Mouse (Mus musculus) CH12.LX (cell line): Measurements from ENCODE around the gene Mtap. TPM values are rescaled to one million over a fixed set of nuclear protein-coding genes. Genes with fewer than 3 reads are reported as not detected.

ENCODE experiments used
- DNase-seq: peaks from one replicate; pipeline ENCODE4 v3.0.0-alpha.2; 2013; ENCODE audit errors: extremely low read depth
- H3K27ac ChIP-seq: 2 replicates; pipeline ENCODE4 v1.5.1; 2012; ENCODE audit warnings: low read depth, mild to moderate bottlenecking, control low read depth, moderate library complexity; ENCODE audit not compliant: insufficient read depth
- H3K27me3 ChIP-seq: replicated peaks from 2 replicates; pipeline ENCODE3; 2012; ENCODE audit warnings: inconsistent platforms
- H3K36me3 ChIP-seq, 2 experiments: replicated peaks in 1 of 2; 2 replicates each; pipeline versions ENCODE3 to v1.6.1; 2012; ENCODE audit warnings: inconsistent platforms in 1 of 2, low read length in 1 of 2, mild to moderate bottlenecking in 1 of 2, mixed read lengths in 1 of 2, moderate library complexity in 1 of 2; ENCODE audit not compliant: control insufficient read depth in 1 of 2, insufficient read depth in 1 of 2
- H3K4me1 ChIP-seq, 2 experiments: 2 replicates each; pipeline ENCODE4 v1.6.1; 2012; ENCODE audit warnings: inconsistent platforms in 1 of 2, moderate library complexity in 1 of 2; ENCODE audit not compliant: insufficient read depth in 2 of 2, control insufficient read depth in 1 of 2
- H3K4me2 ChIP-seq: 2 replicates; pipeline ENCODE4 v1.6.1; 2012; ENCODE audit warnings: low read depth, mild to moderate bottlenecking, control low read depth; ENCODE audit not compliant: poor library complexity, insufficient read depth, severe bottlenecking
- H3K4me3 ChIP-seq, 3 experiments: fragments of 150-350 bp in 1 of 3; sonication (generic) in 1 of 3; replicated peaks in 1 of 3; 2 replicates each; pipeline versions ENCODE3 to v1.5.1; 2011 to 2012; ENCODE audit warnings: low read depth in 2 of 3, low read length in 2 of 3, mild to moderate bottlenecking in 2 of 3, moderate library complexity in 2 of 3, control low read depth in 1 of 3, improper control_type of control experiment in 1 of 3, inconsistent platforms in 1 of 3, mixed read lengths in 1 of 3; ENCODE audit not compliant: poor library complexity in 1 of 3
- H3K79me2 ChIP-seq: replicated peaks from 2 replicates; pipeline ENCODE4 v1.6.1; 2012; ENCODE audit warnings: mild to moderate bottlenecking, moderate library complexity; ENCODE audit not compliant: control insufficient read depth, poor library complexity, insufficient read depth, severe bottlenecking; ENCODE audit errors: extremely low read depth
- H3K9ac ChIP-seq: 2 replicates; pipeline ENCODE4 v1.6.1; 2012; ENCODE audit warnings: low read depth, mild to moderate bottlenecking, control low read depth, moderate library complexity; ENCODE audit not compliant: insufficient read depth
- H3K9me3 ChIP-seq: replicated peaks from 2 replicates; pipeline ENCODE3; 2012; ENCODE audit warnings: low read length, inconsistent platforms, mixed read lengths
- BHLHE40 ChIP-seq: IDR thresholded peaks from 2 replicates; pipeline ENCODE4 v1.6.1; 2011; ENCODE audit warnings: mild to moderate bottlenecking, low read depth, low read length, improper control_type of control experiment
- CHD1 ChIP-seq: IDR thresholded peaks from 2 replicates; pipeline ENCODE4 v1.6.1; 2012; ENCODE audit warnings: low read depth, low read length, improper control_type of control experiment, inconsistent platforms
- CHD2 ChIP-seq: IDR thresholded peaks from 2 replicates; pipeline ENCODE4 v1.6.1; 2011; ENCODE audit warnings: low read length, improper control_type of control experiment
- E2F4 ChIP-seq: IDR thresholded peaks from 2 replicates; pipeline ENCODE4 v1.6.1; 2011; ENCODE audit warnings: low read depth, low read length, improper control_type of control experiment; ENCODE audit not compliant: insufficient replicate concordance
- ELF1 ChIP-seq: IDR thresholded peaks from 2 replicates; pipeline ENCODE4 v1.6.1; 2014; ENCODE audit warnings: low read depth, mild to moderate bottlenecking, inconsistent platforms, low read length, improper control_type of control experiment
- EP300 ChIP-seq: IDR thresholded peaks from 2 replicates; pipeline ENCODE4 v1.6.1; 2011; ENCODE audit warnings: low read length, improper control_type of control experiment
- ETS1 ChIP-seq: conservative IDR thresholded peaks from 2 replicates; pipeline ENCODE4 v1.6.1; 2012; ENCODE audit warnings: low read depth, mild to moderate bottlenecking, inconsistent platforms, low read length, improper control_type of control experiment, moderate library complexity
- GABPA ChIP-seq: IDR thresholded peaks from 2 replicates; pipeline ENCODE4 v1.6.1; 2012; ENCODE audit warnings: low read depth, low read length, improper control_type of control experiment, inconsistent platforms; ENCODE audit not compliant: insufficient replicate concordance
- JUN ChIP-seq: IDR thresholded peaks from 2 replicates; pipeline ENCODE4 v1.6.1; 2011; ENCODE audit warnings: low read depth, mild to moderate bottlenecking, low read length, improper control_type of control experiment, moderate library complexity; ENCODE audit not compliant: insufficient read depth
- JUND ChIP-seq: conservative IDR thresholded peaks from 2 replicates; pipeline ENCODE4 v1.6.1; 2011; ENCODE audit warnings: low read depth, low read length, improper control_type of control experiment
- KAT2A ChIP-seq: IDR thresholded peaks from 2 replicates; pipeline ENCODE4 v1.6.1; 2012; ENCODE audit warnings: low read length, improper control_type of control experiment, inconsistent platforms; ENCODE audit not compliant: insufficient replicate concordance
- MAX ChIP-seq: IDR thresholded peaks from 2 replicates; pipeline ENCODE4 v1.6.1; 2011; ENCODE audit warnings: low read length, improper control_type of control experiment
- MAZ ChIP-seq: IDR thresholded peaks from 2 replicates; pipeline ENCODE4 v1.6.1; 2012; ENCODE audit warnings: low read depth, mild to moderate bottlenecking, inconsistent platforms, low read length, improper control_type of control experiment, moderate library complexity
- MEF2A ChIP-seq: IDR thresholded peaks from 2 replicates; pipeline ENCODE4 v1.6.1; 2014; ENCODE audit warnings: low read depth, mild to moderate bottlenecking, inconsistent platforms, low read length, improper control_type of control experiment, borderline replicate concordance
- NELFE ChIP-seq: IDR thresholded peaks from 2 replicates; pipeline ENCODE4 v1.6.1; 2011; ENCODE audit warnings: low read depth, low read length, improper control_type of control experiment
- NRF1 ChIP-seq: IDR thresholded peaks from 2 replicates; pipeline ENCODE4 v1.6.1; 2014; ENCODE audit warnings: low read depth, mild to moderate bottlenecking, inconsistent platforms, low read length, improper control_type of control experiment, moderate library complexity
- PAX5 ChIP-seq: IDR thresholded peaks from 2 replicates; pipeline ENCODE4 v1.6.1; 2012; ENCODE audit warnings: low read length, inconsistent platforms, mixed read lengths
- POLR2AphosphoS2 ChIP-seq: IDR thresholded peaks from 2 replicates; pipeline ENCODE4 v1.6.1; 2011; ENCODE audit warnings: low read depth, low read length, improper control_type of control experiment
- SMC3 ChIP-seq: IDR thresholded peaks from 2 replicates; pipeline ENCODE4 v1.6.1; 2011; ENCODE audit warnings: low read depth, low read length, improper control_type of control experiment
- TBP ChIP-seq: conservative IDR thresholded peaks from 2 replicates; pipeline ENCODE4 v1.6.1; 2011; ENCODE audit warnings: low read depth, low read length, improper control_type of control experiment
- USF1 ChIP-seq: IDR thresholded peaks from 2 replicates; pipeline ENCODE4 v1.6.1; 2014; ENCODE audit warnings: low read depth, mild to moderate bottlenecking, inconsistent platforms, low read length, improper control_type of control experiment
- ZC3H11A ChIP-seq: IDR thresholded peaks from 2 replicates; pipeline ENCODE4 v1.6.1; 2012; ENCODE audit warnings: low read depth, mild to moderate bottlenecking, inconsistent platforms, low read length, improper control_type of control experiment
- ZKSCAN1 ChIP-seq: IDR thresholded peaks from 2 replicates; pipeline ENCODE4 v1.6.1; 2012; ENCODE audit warnings: low read depth, inconsistent platforms, low read length, improper control_type of control experiment, borderline replicate concordance
- ZMIZ1 ChIP-seq: IDR thresholded peaks from 2 replicates; pipeline ENCODE4 v1.6.1; 2012; ENCODE audit warnings: low read depth, mild to moderate bottlenecking, inconsistent platforms, low read length, improper control_type of control experiment
- ZNF384 ChIP-seq: IDR thresholded peaks from 2 replicates; pipeline ENCODE4 v1.6.1; 2012; ENCODE audit warnings: low read depth, low read length, improper control_type of control experiment, inconsistent platforms
- dilution Hi-C: fragments of 300-500 bp; cut with MboI; formaldehyde crosslinking; loops from 2 replicates; pipeline ENCODE4 v1.14.3; 2020; ENCODE audit warnings: low sequenced_read_pairs; ENCODE audit not compliant: extremely low pct_unique_long_range_greater_than_20kb, extremely low pct_ligation_motif_present
- in situ Hi-C: fragments of 300-500 bp; cut with MboI; formaldehyde crosslinking; loops from 3 replicates; pipeline ENCODE4 v1.14.3; 2019; ENCODE audit warnings: low sequenced_read_pairs, low pct_ligation_motif_present, low pct_unique_long_range_greater_than_20kb, mixed read lengths
- polyA plus RNA-seq: library from polyadenylated mRNA; unstranded; fragments of >175 nt; gene quantifications from 2 replicates; pipeline ENCODE4 v1.2.1, GENCODE M21; 2012; ENCODE audit warnings: low read depth; ENCODE audit not compliant: insufficient read length
- total RNA-seq, 2 experiments: library from RNA; depleted of rRNA; stranded (reverse); fragments of 300-350 nt in 1 of 2; fragments of >200 nt in 1 of 2; gene quantifications; 2 replicates each; pipeline ENCODE4 v1.2.3; 2012 to 2014

Mtap gene
- total and polyA plus RNA-seq, 3 experiments: not detected

DNA sequence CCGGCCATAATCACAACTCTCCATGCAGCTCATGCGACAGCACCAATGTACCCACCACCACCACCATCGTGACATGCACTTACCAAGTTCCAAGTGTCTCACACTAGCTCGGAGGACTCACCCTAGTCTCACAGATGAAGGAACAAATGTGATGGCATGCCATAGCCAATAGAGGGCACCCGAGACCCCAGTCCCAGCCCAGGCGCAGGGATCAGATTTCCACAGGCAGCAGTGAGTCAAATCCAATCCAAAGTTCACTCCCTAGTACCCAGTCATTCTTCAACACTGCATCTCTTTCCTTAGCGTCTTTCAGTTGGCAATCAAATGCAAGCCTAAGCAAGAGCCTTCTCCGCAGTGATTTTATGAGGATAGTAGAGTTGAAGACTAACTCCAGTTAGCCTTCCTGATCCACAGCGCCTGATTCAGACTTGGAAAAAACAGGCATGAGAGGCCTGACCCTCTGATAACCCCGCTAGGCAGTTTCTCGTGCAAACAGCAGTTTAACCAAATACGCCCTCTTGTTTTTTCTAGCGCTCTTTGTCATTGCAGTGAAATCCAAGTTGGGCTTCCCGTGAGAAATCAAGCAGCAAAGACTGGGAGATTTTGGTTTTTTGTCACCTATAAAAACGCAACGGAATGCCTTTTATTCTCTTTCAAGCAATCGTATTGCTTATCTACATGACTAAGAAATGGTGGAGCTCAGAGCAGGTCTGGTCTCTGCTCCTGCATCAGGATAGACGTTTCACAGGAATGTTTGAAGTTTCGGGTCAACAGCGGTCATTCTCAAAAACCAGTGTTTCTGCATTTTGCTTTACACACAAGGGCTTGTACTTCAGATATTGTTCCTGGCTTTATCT, 8.6 kb upstream of the Mtap start:
- no peaks in the 10 kb centered on the region for H3K9me3 ChIP-seq
- no peak for TF ChIP-seq E2F4
- TF ChIP-seq CHD1: no peak
- no peak for TF ChIP-seq GABPA
- no peak for TF ChIP-seq JUND
- TF ChIP-seq NELFE: no peak
- TF ChIP-seq MAX: no peak
- TF ChIP-seq SMC3: no peak
- TF ChIP-seq MAZ: no peak
- TF ChIP-seq BHLHE40: no peak
- no peak for TF ChIP-seq ZNF384
- TF ChIP-seq NRF1: no peak
- no peak for TF ChIP-seq KAT2A
- no peak for TF ChIP-seq ZC3H11A
- TF ChIP-seq POLR2AphosphoS2: no peak
- no peak for TF ChIP-seq TBP
- no peak for TF ChIP-seq CHD2
- no peak for TF ChIP-seq PAX5
- TF ChIP-seq ZMIZ1: no peak
- no peak for TF ChIP-seq ZKSCAN1
- no peak for TF ChIP-seq USF1
- no peaks in the 10 kb centered on the region for H3K27me3 ChIP-seq
- in situ Hi-C loops: no loop called here
- H3K36me3 ChIP-seq: no peaks in the 10 kb centered on the region
- no peak overlapping the region for H3K4me3 ChIP-seq
- no peaks in the 10 kb centered on the region for H3K79me2 ChIP-seq
- no peak overlapping the region for H3K27ac ChIP-seq
- H3K9ac ChIP-seq: no peak overlapping the region
- H3K4me1 ChIP-seq: no peaks in the 10 kb centered on the region
- dilution Hi-C loops: no loop called here
- no peak for DNase-seq
- no peak overlapping the region for H3K4me2 ChIP-seq

DNA sequence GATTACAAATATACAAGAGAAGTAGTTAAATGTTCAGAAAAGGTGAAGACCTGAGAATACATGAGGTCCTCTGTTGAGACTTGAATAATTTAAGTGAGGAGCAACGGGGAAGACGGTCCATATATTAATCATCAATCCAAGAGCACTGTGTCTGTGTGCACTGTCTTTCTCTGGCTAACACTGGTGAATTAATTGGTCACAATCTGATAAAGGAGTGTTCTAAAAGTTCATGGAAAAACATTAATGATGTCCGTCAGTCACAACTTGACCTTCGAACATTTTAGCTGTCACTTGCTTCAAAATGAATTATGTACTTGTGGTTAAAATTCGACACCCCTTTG, 8.0 kb upstream of the Mtap start:
- H3K36me3 ChIP-seq: no peaks in the 10 kb centered on the region
- no peak overlapping the region for H3K4me3 ChIP-seq
- no peaks in the 10 kb centered on the region for H3K27me3 ChIP-seq
- DNase-seq: no peak
- no peak overlapping the region for H3K27ac ChIP-seq
- no peak for TF ChIP-seq MEF2A
- no peak for TF ChIP-seq MAZ
- no peak for TF ChIP-seq ETS1
- no peak for TF ChIP-seq E2F4
- TF ChIP-seq EP300: no peak
- no peak for TF ChIP-seq ELF1
- no peak for TF ChIP-seq BHLHE40
- TF ChIP-seq POLR2AphosphoS2: no peak
- no peak for TF ChIP-seq ZNF384
- no peak for TF ChIP-seq CHD1
- no peak for TF ChIP-seq JUN
- no peak for TF ChIP-seq ZC3H11A
- no peak for TF ChIP-seq USF1
- no peak for TF ChIP-seq PAX5
- H3K79me2 ChIP-seq: no peaks in the 10 kb centered on the region
- dilution Hi-C loops (no loop called here), in situ Hi-C loops (no loop called here)
- H3K9ac ChIP-seq: no peak overlapping the region
- no peaks in the 10 kb centered on the region for H3K9me3 ChIP-seq
- no peaks in the 10 kb centered on the region for H3K4me1 ChIP-seq
- H3K4me2 ChIP-seq: no peak overlapping the region
